15 mouse cellular contexts compared by ENCODE assay signal in the genomic region with DNA sequence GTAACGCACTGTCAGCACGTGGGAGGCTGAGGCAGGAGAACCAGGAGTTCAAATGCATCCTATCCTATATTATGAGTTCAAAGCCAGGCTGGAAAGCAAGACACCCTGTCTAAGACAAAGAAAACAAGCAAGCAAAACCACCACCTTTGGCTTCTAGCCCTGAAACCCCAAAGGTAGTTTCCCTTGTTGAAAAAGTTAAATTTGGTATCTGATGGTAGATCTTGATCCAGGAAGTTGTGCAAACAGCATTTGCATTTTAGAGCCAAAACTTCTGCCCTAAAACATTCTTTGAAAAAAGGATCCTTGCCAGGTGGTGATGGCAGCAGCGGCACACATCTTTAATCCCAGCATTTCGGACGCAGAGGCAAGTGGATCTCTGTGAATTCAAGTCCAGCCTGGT. TPM values are rescaled to one million over a fixed set of nuclear protein-coding genes. Genes with fewer than 3 reads are reported as not detected.
DNase-seq lines count a peak whose midpoint lies in the region; ATAC-seq and TF ChIP-seq lines count a peak whose summit lies in the region.
"Had no signal": no experiment of that assay in that cellular context is flagged by ENCODE, and none has a peak within 500 bp of the region (broad histone marks: within the 10 kb centered on the region; RNA-seq: fewer than 3 reads in every experiment).

No protein-coding gene starts in this region.

- 16% methylated on average over 5 of the region's 5 CpGs for WGBS in liver, adult 2 months
- WGBS in liver, embryonic 11.5 days = 81% methylated on average over 5 of the region's 5 CpGs
- 82% methylated on average over 5 of the region's 5 CpGs for WGBS in intestine, embryonic 16.5 days
- 77% methylated on average over 5 of the region's 5 CpGs for WGBS in heart, embryonic 12.5 days

- H3K27ac ChIP-seq in liver, adult 2 months (replicated peaks; ENCODE audit: insufficient read depth, low read depth, low read length) = peak overlapping the region; percentile 100
- no peak overlapping the region for H3K27ac ChIP-seq in liver, embryonic 11.5 days (ENCODE audit: low read depth, low read length)
- H3K27ac ChIP-seq in intestine, embryonic 16.5 days (ENCODE audit: low read length) = no peak overlapping the region
- no peak overlapping the region for H3K27ac ChIP-seq in heart, embryonic 12.5 days (ENCODE audit: poor library complexity, severe bottlenecking)
- H3K27ac ChIP-seq: kidney, postnatal 0 days; liver, embryonic 15.5 days; neural tube, embryonic 15.5 days had no signal

- no peaks in the 10 kb centered on the region for H3K27me3 ChIP-seq in liver, adult 2 months (ENCODE audit: control insufficient read depth, insufficient read depth, low read length)
- peaks cover 54% of the 10 kb centered on the region for H3K27me3 ChIP-seq in liver, embryonic 11.5 days (replicated peaks; ENCODE audit: control insufficient read depth, insufficient read depth, low read length)
- peaks cover 14% of the 10 kb centered on the region for H3K27me3 ChIP-seq in intestine, embryonic 16.5 days (replicated peaks; ENCODE audit: control insufficient read depth, insufficient read depth, low read length)
- peaks cover 85% of the 10 kb centered on the region for H3K27me3 ChIP-seq in heart, embryonic 12.5 days (replicated peaks)

- peaks cover 28% of the 10 kb centered on the region for H3K4me1 ChIP-seq in liver, adult 2 months (ENCODE audit: control insufficient read depth, insufficient read depth, low read length)
- H3K4me1 ChIP-seq in liver, embryonic 11.5 days (replicated peaks; ENCODE audit: control insufficient read depth, insufficient read depth, low read length) = peaks cover 5% of the 10 kb centered on the region; the same call in 1 of the 2 replicates
- H3K4me1 ChIP-seq in intestine, embryonic 16.5 days (ENCODE audit: control insufficient read depth, insufficient read depth, low read length) = peaks cover 14% of the 10 kb centered on the region; the same call in 1 of the 2 replicates
- 0 out of 2 replicates have a peak, but pooled peaks cover 2% of the 10 kb centered on the region for H3K4me1 ChIP-seq in heart, embryonic 12.5 days (replicated peaks)

- H3K4me3 ChIP-seq in liver, adult 2 months (ENCODE audit: insufficient read depth, low read depth, low read length) = 0 out of 2 replicates have a peak overlapping the region, but pooled peaks have one; percentile 15
- H3K4me3 ChIP-seq in liver, embryonic 11.5 days (ENCODE audit: low read depth, low read length) = no peak overlapping the region
- H3K4me3 ChIP-seq in intestine, embryonic 16.5 days (ENCODE audit: low read length) = peak overlapping the region; percentile 78
- no peak overlapping the region for H3K4me3 ChIP-seq in heart, embryonic 12.5 days
- H3K4me3 ChIP-seq: neural tube, embryonic 15.5 days had no signal

- TF ChIP-seq CTCF in liver, adult 2 months (IDR thresholded peaks at IDR 0.05; ENCODE audit: low read depth, low read length) = no peak

- peak; percentile 91 for DNase-seq in liver, adult 2 months (ENCODE audit: extremely low read depth, low read depth, low spot score)
- no peak for DNase-seq in liver, embryonic 11.5 days (ENCODE audit: low spot score)
- peak; percentile 47 for DNase-seq in 416B (ENCODE audit: low read depth)
- DNase-seq in CD8-positive naive resting alpha-beta T cell, adult 2 months (ENCODE audit: low read depth in 2 of 2, low spot score in 2 of 2) = peak; percentile 24 to 45
- DNase-seq in kidney, postnatal 4 days = no peak
- DNase-seq: gastrocnemius, postnatal 14 days; heart, postnatal 14 days; lung, postnatal 14 days had no signal

- H3K9ac ChIP-seq in liver, adult 2 months (ENCODE audit: low read depth, low read length) = peak overlapping the region; percentile 37
- H3K9ac ChIP-seq in liver, embryonic 11.5 days (ENCODE audit: low read depth, low read length) = no peak overlapping the region
- peak overlapping the region; percentile 61; the same call in 1 of the 2 replicates for H3K9ac ChIP-seq in intestine, embryonic 16.5 days (ENCODE audit: low read depth, low read length)
- H3K9ac ChIP-seq in heart, embryonic 12.5 days = no peak overlapping the region
- H3K9ac ChIP-seq: liver, embryonic 15.5 days; neural tube, embryonic 15.5 days had no signal

- TF ChIP-seq POLR2A in liver, adult 2 months (IDR thresholded peaks at IDR 0.05; ENCODE audit: extremely low read depth, insufficient read depth, low read length) = no peak

- peaks cover 52% of the 10 kb centered on the region; the same call in 1 of the 2 replicates for H3K79me2 ChIP-seq in liver, adult 2 months (ENCODE audit: control insufficient read depth, insufficient read depth, low read length)

- ATAC-seq in liver, embryonic 11.5 days (replicated peaks; ENCODE audit: low FRiP score) = no peak
- ATAC-seq in intestine, embryonic 16.5 days = no peak
- ATAC-seq in heart, embryonic 12.5 days (ENCODE audit: insufficient number of reproducible peaks, low FRiP score) = no peak
- ATAC-seq: hindbrain, embryonic 16.5 days had no signal

- no peak overlapping the region for H3K4me2 ChIP-seq in liver, embryonic 11.5 days
- H3K4me2 ChIP-seq in intestine, embryonic 16.5 days (ENCODE audit: low read depth, low read length) = peak overlapping the region; percentile 94
- H3K4me2 ChIP-seq in heart, embryonic 12.5 days = no peak overlapping the region
- H3K4me2 ChIP-seq: midbrain, embryonic 11.5 days had no signal

- no peaks in the 10 kb centered on the region for H3K9me3 ChIP-seq in liver, embryonic 11.5 days (ENCODE audit: control insufficient read depth, low read length)
- no peaks in the 10 kb centered on the region for H3K9me3 ChIP-seq in intestine, embryonic 16.5 days (ENCODE audit: control insufficient read depth, low read length)
- H3K9me3 ChIP-seq in heart, embryonic 12.5 days (replicated peaks) = no peaks in the 10 kb centered on the region
- H3K9me3 ChIP-seq: liver, embryonic 15.5 days; neural tube, embryonic 15.5 days had no signal

- H3K36me3 ChIP-seq in liver, adult 2 months (ENCODE audit: control insufficient read depth, insufficient read depth, low read length) = no peaks in the 10 kb centered on the region; the same call in 1 of the 2 replicates
- no peaks in the 10 kb centered on the region for H3K36me3 ChIP-seq in liver, embryonic 11.5 days (ENCODE audit: control insufficient read depth, insufficient read depth, low read length)
- no peaks in the 10 kb centered on the region for H3K36me3 ChIP-seq in intestine, embryonic 16.5 days (ENCODE audit: control insufficient read depth, insufficient read depth, low read length)
- H3K36me3 ChIP-seq in heart, embryonic 12.5 days = no peaks in the 10 kb centered on the region
- H3K36me3 ChIP-seq: liver, embryonic 15.5 days; neural tube, embryonic 15.5 days had no signal

RNA-seq across cellular contexts. Expression of gene Faah, which starts 2.2 kb away (rescaled TPM):
- 55.9 and 71.4 TPM in 2 replicates for total RNA-seq in liver, adult 2 months (2014; rRNA removed)
- polyA plus RNA-seq in liver, adult 2 months (2012; rRNA removed) = 120 and 125 TPM in 2 replicates
- polyA plus RNA-seq in liver, embryonic 11.5 days (2014; fragmentation: Nextera tagmentation; extraction: Ambion mirVana) = 3.9 and 4.7 TPM in 2 replicates
- polyA plus RNA-seq in intestine, embryonic 16.5 days (2015; fragmentation: Nextera tagmentation; extraction: Ambion mirVana) = 83.7 and 108 TPM in 2 replicates
- polyA plus RNA-seq in heart, embryonic 12.5 days (2016; fragmentation: Nextera tagmentation; extraction: Ambion mirVana) = 1.3 and 1.5 TPM in 2 replicates

RNA-seq across cellular contexts. Expression of gene Nsun4, which starts 38.2 kb away (rescaled TPM):
- total RNA-seq in liver, adult 2 months (2014; rRNA removed) = 14.5 and 15.0 TPM in 2 replicates
- 8.9 and 11.8 TPM in 2 replicates for polyA plus RNA-seq in liver, adult 2 months (2012; rRNA removed)
- polyA plus RNA-seq in liver, embryonic 11.5 days (2014; fragmentation: Nextera tagmentation; extraction: Ambion mirVana) = 17.8 and 19.5 TPM in 2 replicates
- polyA plus RNA-seq in intestine, embryonic 16.5 days (2015; fragmentation: Nextera tagmentation; extraction: Ambion mirVana) = 39.8 and 41.7 TPM in 2 replicates
- 24.9 and 28.8 TPM in 2 replicates for polyA plus RNA-seq in heart, embryonic 12.5 days (2016; fragmentation: Nextera tagmentation; extraction: Ambion mirVana)

RNA-seq across cellular contexts. Expression of gene Uqcrh, which starts 59.4 kb away (rescaled TPM):
- 528 and 609 TPM in 2 replicates for total RNA-seq in liver, adult 2 months (2014; rRNA removed)
- 158 and 193 TPM in 2 replicates for polyA plus RNA-seq in liver, adult 2 months (2012; rRNA removed)
- 483 and 529 TPM in 2 replicates for polyA plus RNA-seq in liver, embryonic 11.5 days (2014; fragmentation: Nextera tagmentation; extraction: Ambion mirVana)
- polyA plus RNA-seq in intestine, embryonic 16.5 days (2015; fragmentation: Nextera tagmentation; extraction: Ambion mirVana) = 745 and 751 TPM in 2 replicates
- polyA plus RNA-seq in heart, embryonic 12.5 days (2016; fragmentation: Nextera tagmentation; extraction: Ambion mirVana) = 868 and 885 TPM in 2 replicates

RNA-seq across cellular contexts. Expression of gene Lrrc41, which starts 59.6 kb away (rescaled TPM):
- total RNA-seq in liver, adult 2 months (2014; rRNA removed) = 18.5 and 25.2 TPM in 2 replicates
- 36.5 and 45.8 TPM in 2 replicates for polyA plus RNA-seq in liver, adult 2 months (2012; rRNA removed)
- 67.6 and 70.8 TPM in 2 replicates for polyA plus RNA-seq in liver, embryonic 11.5 days (2014; fragmentation: Nextera tagmentation; extraction: Ambion mirVana)
- polyA plus RNA-seq in intestine, embryonic 16.5 days (2015; fragmentation: Nextera tagmentation; extraction: Ambion mirVana) = 77.4 and 79.3 TPM in 2 replicates
- polyA plus RNA-seq in heart, embryonic 12.5 days (2016; fragmentation: Nextera tagmentation; extraction: Ambion mirVana) = 60.2 and 63.3 TPM in 2 replicates

Comparison
In these comparisons a context has a peak if more than half of its experiments do, and no peak if none do; other contexts are left out.
1. DNase-seq: peak in liver, adult 2 months (single experiment), 416B (single experiment) and CD8-positive naive resting alpha-beta T cell, adult 2 months (2 of 2); none in liver, embryonic 11.5 days (single experiment) and kidney, postnatal 4 days (0 of 2).
2. H3K4me3 ChIP-seq: peak in liver, adult 2 months (single experiment) and intestine, embryonic 16.5 days (single experiment); none in liver, embryonic 11.5 days (single experiment) and heart, embryonic 12.5 days (single experiment).
3. H3K9ac ChIP-seq: peak in liver, adult 2 months (single experiment) and intestine, embryonic 16.5 days (single experiment); none in liver, embryonic 11.5 days (single experiment) and heart, embryonic 12.5 days (single experiment).
4. RNA of gene Faah, which starts 2.2 kb away (polyA plus RNA-seq): 120 to 125 TPM in liver, adult 2 months and 83.7 to 108 TPM in intestine, embryonic 16.5 days; 3.9 to 4.7 TPM in liver, embryonic 11.5 days and 1.3 to 1.5 TPM in heart, embryonic 12.5 days; every median in the first group is over 10 times any median in the second.